Mouse (Mus musculus) small intestine, adult 2 months (tissue): ENCODE measurements around the gene Gpld1. TPM values are rescaled to one million over a fixed set of nuclear protein-coding genes. Genes with fewer than 3 reads are reported as not detected.
A peak's percentile ranks its signal among the peaks of the same experiment; 100 is the strongest.

Source experiments
- H3K27ac ChIP-seq: fragments of 200-500 bp; 2 replicates; pipeline ENCODE4 v1.5.1; 2012; ENCODE audit warnings: low read depth, low read length, control low read depth, inconsistent platforms; ENCODE audit not compliant: insufficient read depth
- H3K27me3 ChIP-seq: fragments of 200-500 bp; 2 replicates; pipeline ENCODE4 v1.6.1; 2012; ENCODE audit warnings: mild to moderate bottlenecking, moderate library complexity, low read length, inconsistent platforms; ENCODE audit not compliant: control insufficient read depth, insufficient read depth
- H3K36me3 ChIP-seq: fragments of 200-500 bp; 2 replicates; pipeline ENCODE4 v1.6.1; 2012; ENCODE audit warnings: mild to moderate bottlenecking, low read length, control low read depth, inconsistent platforms; ENCODE audit not compliant: control insufficient read depth, insufficient read depth
- H3K4me1 ChIP-seq: fragments of 200-500 bp; 2 replicates; pipeline ENCODE4 v1.6.1; 2012; ENCODE audit warnings: low read length, inconsistent platforms, mixed read lengths; ENCODE audit not compliant: control insufficient read depth, insufficient read depth, insufficient read length
- H3K4me3 ChIP-seq: fragments of 200-500 bp; 2 replicates; pipeline ENCODE4 v1.5.1; 2012; ENCODE audit warnings: low read depth, mild to moderate bottlenecking, control low read depth, inconsistent platforms, low read length, moderate library complexity
- CTCF ChIP-seq: fragments of 200-500 bp; IDR thresholded peaks from 2 replicates; pipeline ENCODE4 v1.5.1; 2012; ENCODE audit warnings: low read depth, mild to moderate bottlenecking, control low read depth, inconsistent platforms, low read length, moderate library complexity, mixed read lengths; ENCODE audit not compliant: insufficient replicate concordance, insufficient read length; ENCODE audit errors: extremely low read depth
- POLR2A ChIP-seq: fragments of 200-500 bp; IDR thresholded peaks from 2 replicates; pipeline ENCODE4 v1.6.1; 2012; ENCODE audit warnings: low read depth, mild to moderate bottlenecking, control low read depth, inconsistent platforms, low read length, moderate library complexity
- whole genome bisulfite sequencing: fragments of 180-500 bp; shearing (Covaris S2); methylation state at CpG from one replicate; pipeline ENCODE4 v1.1.7; 2018; 5-methylcytosine and 5-hydroxymethylcytosine counted together
- polyA plus RNA-seq: library from polyadenylated mRNA; depleted of rRNA; stranded (reverse); fragments of >200 nt; gene quantifications from 2 replicates; pipeline ENCODE4 v1.2.3, GENCODE M21; 2012; rRNA removed

The Gpld1 gene
- 1.2 and 1.7 TPM in 2 replicates for polyA plus RNA-seq

DNA sequence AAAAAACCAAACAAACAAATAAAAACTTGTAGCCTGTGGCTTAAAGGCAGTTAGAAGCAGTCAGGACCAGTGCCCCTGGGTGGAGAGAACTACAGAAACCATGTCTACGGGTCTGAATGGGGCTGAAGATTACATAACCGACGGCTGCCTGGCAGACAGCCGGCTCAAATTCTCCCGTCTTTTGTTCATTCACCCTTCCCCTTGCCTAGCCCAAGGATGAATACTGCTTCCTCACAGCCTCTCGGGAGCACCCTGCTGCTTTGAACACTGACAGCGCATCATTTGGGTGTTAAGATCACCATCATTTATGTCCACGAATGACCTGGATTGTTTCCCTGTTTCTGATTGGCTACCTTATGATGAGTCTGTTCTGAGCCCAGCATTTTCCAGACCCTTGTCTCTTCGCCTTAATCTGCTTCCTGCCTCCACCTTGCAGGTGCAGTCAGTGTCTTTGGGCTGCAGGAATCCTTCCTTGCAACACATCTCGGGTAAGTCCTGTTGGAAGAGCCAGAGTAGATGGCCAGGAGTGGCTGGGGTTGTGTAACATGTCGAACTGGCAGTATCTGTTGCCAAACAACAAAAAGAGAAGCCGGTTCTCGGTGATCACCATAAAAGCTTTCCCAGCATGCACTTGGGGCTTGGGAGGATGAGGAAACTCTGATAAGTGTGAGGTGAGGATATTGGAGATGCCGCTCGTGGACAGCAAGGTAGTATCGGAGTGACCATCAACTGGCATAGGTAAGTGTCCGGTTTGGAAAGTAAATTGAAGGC, at the start of gene Gpld1:
Gene Gpld1 (plus strand): TSS at position 641 of the 771 bp plus-strand sequence.
- Histone ChIP-seq H3K4me3 (no peak within 1 kb of the TSS), H3K27me3 (no peaks in the 10 kb centered on the region), H3K36me3 (no peaks in the 10 kb centered on the region), H3K4me1 (peaks cover 3% of the 10 kb centered on the region; the same call in 1 of the 2 replicates), H3K27ac (no peak within 1 kb of the TSS)
- no peak for TF ChIP-seq POLR2A
- TF ChIP-seq CTCF = no peak
- WGBS = 67% methylated on average over 17 of the region's 17 CpGs

DNA sequence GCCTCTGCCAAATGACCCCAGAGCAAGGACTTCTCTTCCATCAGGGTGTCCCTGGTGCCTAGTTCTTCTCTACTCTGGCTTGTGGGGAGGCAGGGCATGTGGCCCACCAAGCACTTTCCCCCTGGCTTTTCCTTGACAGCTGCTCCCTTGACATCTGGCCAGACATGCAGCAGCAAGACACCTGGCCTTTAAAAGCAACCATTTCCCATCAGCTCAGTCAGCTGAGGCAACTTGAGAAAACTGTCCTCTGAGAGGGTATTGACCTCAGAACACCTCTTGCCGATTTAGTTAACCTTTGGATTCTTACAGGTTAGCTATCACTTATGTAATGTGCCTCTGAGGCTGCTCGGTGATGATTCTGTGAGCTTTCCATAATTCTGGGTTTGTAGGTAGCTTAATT, 49.1 kb upstream of the Gpld1 start:
- no peak for TF ChIP-seq CTCF
- 30% methylated on average over 2 of the region's 2 CpGs for WGBS
- H3K27me3 ChIP-seq = no peaks in the 10 kb centered on the region
- no peak overlapping the region for H3K4me3 ChIP-seq
- 0 out of 2 replicates have a peak, but pooled peaks cover 2% of the 10 kb centered on the region for H3K36me3 ChIP-seq
- H3K4me1 ChIP-seq = peaks cover 14% of the 10 kb centered on the region; the same call in 1 of the 2 replicates
- peak overlapping the region; percentile 60 for H3K27ac ChIP-seq

GRCm38 (mm10) chr13:24901916-24902315, 41.0 kb upstream of the Gpld1 start:
- H3K4me3 ChIP-seq = no peak overlapping the region
- WGBS = 92% methylated on average over 2 of the region's 2 CpGs
- H3K27me3 ChIP-seq = no peaks in the 10 kb centered on the region
- H3K36me3 ChIP-seq = peaks cover 7% of the 10 kb centered on the region
- no peak overlapping the region for H3K27ac ChIP-seq
- H3K4me1 ChIP-seq = no peaks in the 10 kb centered on the region
- TF ChIP-seq POLR2A = no peak

GRCm38 (mm10) chr13:24903412-24903811, 39.5 kb upstream of the Gpld1 start:
- no peak overlapping the region for H3K4me3 ChIP-seq
- 88% methylated on average over 6 of the region's 6 CpGs for WGBS
- peaks cover 7% of the 10 kb centered on the region for H3K36me3 ChIP-seq
- no peaks in the 10 kb centered on the region for H3K4me1 ChIP-seq
- H3K27me3 ChIP-seq = no peaks in the 10 kb centered on the region
- H3K27ac ChIP-seq = no peak overlapping the region
- TF ChIP-seq CTCF (no peak), POLR2A (no peak)

DNA sequence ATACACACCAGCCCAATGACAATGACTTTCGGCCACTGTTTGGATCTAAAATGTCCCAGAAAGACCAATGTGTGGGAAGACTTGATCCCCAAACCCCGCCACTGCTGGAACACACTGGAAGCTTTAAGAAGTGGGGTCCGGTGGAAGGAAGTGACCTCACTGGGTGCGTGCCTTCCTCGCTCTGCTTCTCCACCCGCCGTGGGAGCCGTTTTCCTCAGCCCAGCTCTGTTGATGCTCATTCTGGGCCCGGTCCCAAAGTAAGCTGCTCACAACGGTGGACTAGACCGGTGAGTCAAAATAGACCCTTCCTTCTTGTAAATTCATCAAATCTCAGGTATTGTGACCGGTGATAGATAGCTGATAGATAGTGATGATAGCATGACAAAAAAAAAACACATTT, 37.5 kb upstream of the Gpld1 start:
- H3K27me3 ChIP-seq = no peaks in the 10 kb centered on the region
- H3K36me3 ChIP-seq = peaks cover 4% of the 10 kb centered on the region
- H3K4me3 ChIP-seq = no peak overlapping the region
- 89% methylated on average over 12 of the region's 12 CpGs for WGBS
- no peak for TF ChIP-seq POLR2A
- no peaks in the 10 kb centered on the region for H3K4me1 ChIP-seq
- no peak overlapping the region for H3K27ac ChIP-seq

DNA sequence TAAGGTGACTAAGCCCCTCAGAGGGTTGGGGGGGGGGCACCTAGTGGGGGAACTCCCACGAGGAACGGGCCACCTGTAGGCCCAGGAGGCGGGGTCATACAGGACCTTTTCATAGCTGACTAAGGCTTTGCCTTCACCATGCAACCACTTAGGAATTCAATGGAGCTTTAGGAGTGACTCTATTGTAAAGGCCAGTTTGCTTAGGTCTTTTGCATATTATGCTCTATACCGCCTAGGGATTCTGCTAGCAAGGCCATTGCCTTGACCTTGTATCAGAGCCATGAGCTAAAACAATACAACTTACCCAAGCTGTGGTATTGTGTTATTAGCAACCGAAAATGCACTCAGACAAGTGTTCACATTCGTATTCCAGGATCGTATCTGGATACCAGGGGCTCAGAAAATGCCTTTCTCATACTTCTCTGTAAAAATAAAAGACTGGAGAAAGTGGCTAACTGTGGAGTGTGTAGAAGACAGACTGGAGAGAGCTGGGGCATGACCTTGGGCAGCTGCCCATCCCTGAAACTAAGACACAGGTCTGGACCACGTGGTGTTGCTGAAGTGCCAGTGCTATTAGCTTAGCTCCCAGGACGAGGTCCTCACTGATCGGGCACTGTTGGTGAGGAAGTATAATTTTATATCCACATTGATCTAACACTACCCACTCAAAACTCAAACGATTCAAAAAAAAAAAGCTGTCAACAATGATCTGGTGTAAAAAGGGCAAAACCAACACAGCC, 36.0 kb upstream of the Gpld1 start:
- Histone ChIP-seq H3K27ac (no peak overlapping the region), H3K4me1 (no peaks in the 10 kb centered on the region), H3K27me3 (no peaks in the 10 kb centered on the region), H3K36me3 (peaks cover 4% of the 10 kb centered on the region), H3K4me3 (no peak overlapping the region)
- TF ChIP-seq POLR2A (no peak), CTCF (no peak)
- WGBS = 81% methylated on average over 11 of the region's 11 CpGs

DNA sequence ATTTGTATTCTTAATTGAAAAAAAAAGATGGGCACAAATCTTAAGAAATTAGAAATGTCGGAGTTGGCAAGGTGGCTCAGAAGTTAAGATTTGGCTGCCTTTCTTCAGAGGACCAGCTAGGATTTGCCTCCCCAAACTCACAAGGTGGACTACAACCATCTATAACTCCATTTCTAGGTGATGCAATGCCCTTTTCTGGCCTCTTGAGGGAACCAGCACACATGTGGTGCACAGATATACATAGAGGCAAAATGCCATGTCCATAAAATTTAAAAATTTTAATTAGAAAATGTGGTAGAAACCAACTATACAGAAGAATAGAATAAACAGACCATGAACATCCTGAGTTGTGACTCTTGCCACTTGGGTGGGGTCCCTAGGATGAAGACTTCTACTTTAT, 33.8 kb upstream of the Gpld1 start:
- Histone ChIP-seq H3K36me3 (peaks cover 8% of the 10 kb centered on the region), H3K27ac (no peak overlapping the region), H3K27me3 (no peaks in the 10 kb centered on the region), H3K4me3 (no peak overlapping the region), H3K4me1 (no peaks in the 10 kb centered on the region)
- TF ChIP-seq CTCF (no peak), POLR2A (no peak)
- WGBS = 95% methylated on average over 1 of the region's 1 CpGs
